Mouse (Mus musculus) heart, embryonic 12.5 days (tissue): ENCODE data around the gene Vsig8. TPM values are rescaled to one million over a fixed set of nuclear protein-coding genes. Genes with fewer than 3 reads are reported as not detected.

Source experiments
- ATAC-seq: fragments of 200-750 bp; cut with Nextera tagmentation; 2 replicates; pipeline ENCODE4 v1.8.0; 2017; ENCODE audit warnings: moderate TSS enrichment, moderate library complexity; ENCODE audit not compliant: insufficient number of reproducible peaks, low FRiP score
- H3K27ac ChIP-seq: fragments of 300-500 bp; sonication (generic); 2 replicates; pipeline ENCODE4 v1.5.1; 2016; ENCODE audit warnings: mild to moderate bottlenecking, moderate library complexity; ENCODE audit not compliant: poor library complexity, severe bottlenecking
- H3K27me3 ChIP-seq: fragments of 300-500 bp; sonication (generic); replicated peaks from 2 replicates; pipeline ENCODE4 v1.6.1; 2016; ENCODE audit warnings: mild to moderate bottlenecking, moderate library complexity
- H3K36me3 ChIP-seq: fragments of 300-500 bp; sonication (generic); 2 replicates; pipeline ENCODE4 v1.6.1; 2016; ENCODE audit warnings: mild to moderate bottlenecking, moderate library complexity
- H3K4me1 ChIP-seq: fragments of 300-500 bp; sonication (generic); replicated peaks from 2 replicates; pipeline ENCODE4 v1.6.1; 2016; ENCODE audit warnings: mild to moderate bottlenecking
- H3K4me2 ChIP-seq: fragments of 300-500 bp; sonication (generic); 2 replicates; pipeline ENCODE4 v1.6.1; 2016; ENCODE audit warnings: mild to moderate bottlenecking, moderate library complexity
- H3K4me3 ChIP-seq: fragments of 300-500 bp; sonication (generic); 2 replicates; pipeline ENCODE4 v1.5.1; 2016; ENCODE audit warnings: mild to moderate bottlenecking
- H3K9ac ChIP-seq: fragments of 300-500 bp; sonication (generic); 2 replicates; pipeline ENCODE4 v1.6.1; 2016; ENCODE audit warnings: mild to moderate bottlenecking, moderate library complexity
- H3K9me3 ChIP-seq: fragments of 300-500 bp; sonication (generic); replicated peaks from 2 replicates; pipeline ENCODE4 v1.6.1; 2016; ENCODE audit warnings: mild to moderate bottlenecking, moderate library complexity
- WGBS: fragments of 180-500 bp; shearing (Covaris S2); methylation state at CpG from one replicate; pipeline ENCODE4 v1.1.7; 2016; 5-methylcytosine and 5-hydroxymethylcytosine counted together
- polyA plus RNA-seq: library from polyadenylated mRNA; unstranded; fragments of >200 nt; fragmentation: Nextera tagmentation; extraction: Ambion mirVana; gene quantifications from 2 replicates; pipeline ENCODE4 v1.2.1, GENCODE M21; 2016

Gene Vsig8
- polyA plus RNA-seq = 0.24 and 0.33 TPM in 2 replicates

DNA sequence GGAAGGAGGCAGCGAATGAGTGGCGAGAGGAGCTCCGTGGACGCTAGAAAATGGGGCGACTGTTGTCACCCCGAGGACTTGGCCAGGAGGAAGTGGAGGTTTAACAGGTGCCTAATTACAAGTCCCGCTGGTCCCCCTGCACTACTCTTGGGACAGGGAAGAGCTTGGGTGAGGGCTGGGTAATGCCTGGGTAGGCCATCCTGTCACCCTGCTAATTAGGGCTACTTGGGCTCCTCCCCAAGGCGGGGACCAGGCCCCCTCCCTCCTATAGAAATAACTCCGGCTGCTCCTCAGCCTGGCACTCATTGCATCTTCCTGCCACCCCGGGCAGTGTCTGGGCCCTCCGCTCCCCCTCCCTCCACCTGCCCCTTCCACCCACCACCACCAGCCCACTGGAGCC, at the start of gene Vsig8:
TSS of gene Vsig8 (plus strand) at position 301 of the 400 bp plus-strand sequence.
- peaks cover 21% of the 10 kb centered on the region for H3K4me1 ChIP-seq
- no peaks in the 10 kb centered on the region for H3K9me3 ChIP-seq
- H3K4me2 ChIP-seq = no peak within 1 kb of the TSS
- WGBS = 68% methylated on average over 11 of the region's 11 CpGs
- no peak for ATAC-seq
- no peak within 1 kb of the TSS for H3K4me3 ChIP-seq
- H3K27me3 ChIP-seq = peaks cover 46% of the 10 kb centered on the region
- H3K9ac ChIP-seq = no peak within 1 kb of the TSS
- H3K27ac ChIP-seq = no peak within 1 kb of the TSS
- no peaks in the 10 kb centered on the region for H3K36me3 ChIP-seq

DNA sequence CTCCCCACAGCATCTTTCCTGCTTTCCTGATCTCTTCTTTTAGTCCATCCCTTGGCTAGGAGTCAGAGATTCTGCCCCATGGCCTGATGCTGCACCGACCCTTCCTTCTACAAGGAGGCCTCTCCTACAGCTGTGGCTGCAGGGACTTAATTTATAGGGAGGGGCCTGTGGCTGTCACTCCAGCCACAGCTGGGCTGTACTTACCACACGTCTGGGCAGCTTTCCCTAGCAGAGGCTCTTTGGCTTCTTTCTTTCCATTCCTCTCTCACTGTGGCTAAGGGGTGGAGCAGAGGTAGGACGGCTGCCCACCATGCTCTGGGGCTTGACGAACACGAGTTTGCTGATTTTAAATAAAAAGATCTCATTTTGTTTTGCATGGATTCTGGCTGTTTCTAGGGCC, 48.7 kb upstream of the Vsig8 start:
- Histone ChIP-seq H3K4me1 (peaks cover 87% of the 10 kb centered on the region), H3K36me3 (peaks cover 45% of the 10 kb centered on the region), H3K27me3 (no peaks in the 10 kb centered on the region), H3K9me3 (no peaks in the 10 kb centered on the region), H3K4me3 (no peak overlapping the region), H3K27ac (peak overlapping the region; percentile 67), H3K4me2 (no peak overlapping the region), H3K9ac (no peak overlapping the region)
- no peak for ATAC-seq
- WGBS = 52% methylated on average over 5 of the region's 5 CpGs

- no peaks in the 10 kb centered on the region for H3K9me3 ChIP-seq
- H3K27ac ChIP-seq = peak overlapping the region; percentile 67
- H3K9ac ChIP-seq = no peak overlapping the region
- peaks cover 45% of the 10 kb centered on the region for H3K36me3 ChIP-seq
- H3K4me3 ChIP-seq = no peak overlapping the region
- no peak overlapping the region for H3K4me2 ChIP-seq
- WGBS = 69% methylated on average over 3 of the region's 3 CpGs
- no peak; the same call in 1 of the 2 replicates for ATAC-seq
- H3K27me3 ChIP-seq = no peaks in the 10 kb centered on the region
- H3K4me1 ChIP-seq = peaks cover 86% of the 10 kb centered on the region
These were observed 48.0 kb upstream of the Vsig8 start for GRCm38 (mm10) chr1:172507701-172508100.

DNA sequence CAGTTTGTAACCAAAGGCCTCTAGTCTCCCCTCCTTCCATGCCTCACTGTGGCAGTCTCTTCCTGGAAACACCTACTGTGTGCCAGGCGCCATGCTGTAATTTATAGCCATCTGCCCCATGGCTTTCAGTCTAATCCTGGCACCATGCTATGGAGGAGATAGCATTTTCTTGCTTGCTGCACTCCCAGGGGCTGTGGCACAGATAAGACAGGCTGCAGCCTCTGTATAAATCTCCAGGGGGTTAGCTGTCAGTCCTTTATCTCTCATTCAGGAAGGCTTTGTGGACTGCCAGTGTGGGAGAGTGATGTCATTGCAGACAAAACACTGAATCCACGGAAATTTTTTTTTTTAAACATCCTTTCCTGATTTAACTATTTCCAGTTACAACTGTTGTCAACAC, 47.6 kb upstream of the Vsig8 start:
- ATAC-seq = peak; percentile 72
- Histone ChIP-seq H3K4me1 (peaks cover 86% of the 10 kb centered on the region), H3K4me2 (no peak overlapping the region), H3K27me3 (no peaks in the 10 kb centered on the region), H3K4me3 (no peak overlapping the region), H3K27ac (peak overlapping the region; percentile 67), H3K9me3 (no peaks in the 10 kb centered on the region), H3K36me3 (peaks cover 45% of the 10 kb centered on the region), H3K9ac (no peak overlapping the region)
- WGBS = 17% methylated on average over 2 of the region's 2 CpGs

DNA sequence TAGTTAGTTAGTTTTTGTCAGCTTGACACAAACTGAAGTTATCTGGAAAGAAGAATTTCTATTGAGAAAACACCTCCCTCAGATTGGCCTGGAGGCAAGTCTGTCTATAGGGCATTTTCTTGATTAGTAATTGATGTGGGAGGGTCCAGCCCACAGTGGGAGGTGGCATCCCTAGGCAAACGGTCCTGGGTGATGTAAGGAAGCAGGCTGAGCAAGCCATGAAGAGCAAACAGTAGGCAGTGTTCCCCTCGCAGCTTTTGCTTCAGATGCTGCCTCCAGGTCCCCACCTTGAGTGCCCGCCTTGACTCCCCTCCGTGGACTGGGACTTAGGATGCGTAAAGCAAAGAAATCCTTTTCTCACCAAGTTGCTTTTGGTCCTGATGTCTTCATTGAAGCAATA, 46.5 kb upstream of the Vsig8 start:
- no peak overlapping the region for H3K4me2 ChIP-seq
- peak overlapping the region; percentile 42; the same call in 1 of the 2 replicates for H3K27ac ChIP-seq
- WGBS = 72% methylated on average over 5 of the region's 5 CpGs
- H3K9ac ChIP-seq = no peak overlapping the region; the same call in 1 of the 2 replicates
- H3K36me3 ChIP-seq = peaks cover 45% of the 10 kb centered on the region
- no peak for ATAC-seq
- H3K9me3 ChIP-seq = no peaks in the 10 kb centered on the region
- H3K4me3 ChIP-seq = no peak overlapping the region
- no peaks in the 10 kb centered on the region for H3K27me3 ChIP-seq
- peaks cover 86% of the 10 kb centered on the region for H3K4me1 ChIP-seq

- Histone ChIP-seq H3K9me3 (no peaks in the 10 kb centered on the region), H3K36me3 (peaks cover 42% of the 10 kb centered on the region), H3K27ac (peak overlapping the region; percentile 56; the same call in 1 of the 2 replicates), H3K9ac (no peak overlapping the region), H3K4me3 (no peak overlapping the region), H3K4me2 (no peak overlapping the region), H3K4me1 (peaks cover 84% of the 10 kb centered on the region), H3K27me3 (no peaks in the 10 kb centered on the region)
- WGBS = 46% methylated on average over 8 of the region's 8 CpGs
- no peak for ATAC-seq
These were observed 45.8 kb upstream of the Vsig8 start for GRCm38 (mm10) chr1:172509983-172510382.

GRCm38 (mm10) chr1:172510421-172510972, 45.2 kb upstream of the Vsig8 start:
- peaks cover 37% of the 10 kb centered on the region for H3K36me3 ChIP-seq
- H3K4me1 ChIP-seq = peaks cover 82% of the 10 kb centered on the region
- no peak overlapping the region for H3K4me2 ChIP-seq
- peak overlapping the region; percentile 56; the same call in 1 of the 2 replicates for H3K27ac ChIP-seq
- 26% methylated on average over 13 of the region's 13 CpGs for WGBS
- no peaks in the 10 kb centered on the region for H3K9me3 ChIP-seq
- ATAC-seq = no peak
- H3K27me3 ChIP-seq = no peaks in the 10 kb centered on the region
- H3K9ac ChIP-seq = no peak overlapping the region
- no peak overlapping the region for H3K4me3 ChIP-seq

DNA sequence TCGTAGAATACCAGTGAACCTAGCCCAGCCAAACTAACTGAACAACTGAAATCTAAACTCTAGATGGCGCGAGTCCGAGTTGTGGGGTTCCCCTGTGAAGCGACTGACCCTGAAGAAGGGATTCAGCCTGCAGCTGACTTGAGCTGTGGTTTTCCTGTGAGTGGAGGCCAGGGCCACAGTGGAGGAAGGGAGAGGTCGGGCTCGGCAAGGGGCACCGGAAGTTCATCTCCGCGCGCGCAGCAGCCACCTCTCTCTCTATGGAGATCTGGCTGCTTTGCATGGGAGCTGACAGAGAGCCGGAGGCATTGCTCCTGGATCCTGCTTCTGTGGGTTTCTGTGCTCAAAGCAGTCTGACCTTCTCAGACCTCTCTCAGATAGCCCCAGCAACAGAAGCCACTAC, 42.8 kb upstream of the Vsig8 start:
- no peak for ATAC-seq
- Histone ChIP-seq H3K27me3 (no peaks in the 10 kb centered on the region), H3K4me1 (peaks cover 63% of the 10 kb centered on the region), H3K4me2 (peak overlapping the region; percentile 52), H3K4me3 (0 out of 2 replicates have a peak overlapping the region, but pooled peaks have one; percentile 10), H3K36me3 (peaks cover 12% of the 10 kb centered on the region; the same call in 1 of the 2 replicates), H3K9me3 (peaks cover 4% of the 10 kb centered on the region), H3K27ac (peak overlapping the region; percentile 77), H3K9ac (peak overlapping the region; percentile 26)
- WGBS = 20% methylated on average over 13 of the region's 13 CpGs

- peaks cover 5% of the 10 kb centered on the region for H3K9me3 ChIP-seq
- 31% methylated on average over 17 of the region's 17 CpGs for WGBS
- peak overlapping the region; percentile 52 for H3K4me2 ChIP-seq
- peak overlapping the region; percentile 77 for H3K27ac ChIP-seq
- ATAC-seq = peak; percentile 72
- peaks cover 5% of the 10 kb centered on the region; the same call in 1 of the 2 replicates for H3K36me3 ChIP-seq
- H3K9ac ChIP-seq = no peak overlapping the region
- H3K27me3 ChIP-seq = no peaks in the 10 kb centered on the region
- no peak overlapping the region for H3K4me3 ChIP-seq
- H3K4me1 ChIP-seq = peaks cover 56% of the 10 kb centered on the region
These were observed 42.1 kb upstream of the Vsig8 start for GRCm38 (mm10) chr1:172513525-172514212.

DNA sequence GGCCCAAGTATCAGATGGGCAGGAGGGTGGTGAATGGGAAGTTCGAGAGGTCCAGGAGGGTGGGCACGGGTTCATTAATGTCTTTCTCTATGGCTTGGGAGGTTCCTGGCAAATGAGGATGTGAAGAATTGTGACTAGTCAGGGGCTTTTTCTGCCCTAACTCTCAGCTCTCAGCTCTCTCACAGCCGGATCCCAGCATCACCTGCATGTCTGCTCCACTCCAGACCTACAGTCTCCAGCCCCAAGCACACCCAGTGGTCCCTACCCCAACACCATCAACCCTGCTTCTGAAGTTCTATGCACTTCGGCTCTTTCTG, 41.6 kb upstream of the Vsig8 start:
- no peak overlapping the region for H3K9ac ChIP-seq
- no peaks in the 10 kb centered on the region for H3K27me3 ChIP-seq
- peaks cover 5% of the 10 kb centered on the region for H3K9me3 ChIP-seq
- WGBS = 45% methylated on average over 4 of the region's 4 CpGs
- ATAC-seq = peak; percentile 4; the same call in 1 of the 2 replicates
- H3K4me2 ChIP-seq = peak overlapping the region; percentile 52; the same call in 1 of the 2 replicates
- H3K27ac ChIP-seq = peak overlapping the region; percentile 77
- peaks cover 52% of the 10 kb centered on the region for H3K4me1 ChIP-seq
- H3K4me3 ChIP-seq = no peak overlapping the region
- peaks cover 2% of the 10 kb centered on the region; the same call in 1 of the 2 replicates for H3K36me3 ChIP-seq

DNA sequence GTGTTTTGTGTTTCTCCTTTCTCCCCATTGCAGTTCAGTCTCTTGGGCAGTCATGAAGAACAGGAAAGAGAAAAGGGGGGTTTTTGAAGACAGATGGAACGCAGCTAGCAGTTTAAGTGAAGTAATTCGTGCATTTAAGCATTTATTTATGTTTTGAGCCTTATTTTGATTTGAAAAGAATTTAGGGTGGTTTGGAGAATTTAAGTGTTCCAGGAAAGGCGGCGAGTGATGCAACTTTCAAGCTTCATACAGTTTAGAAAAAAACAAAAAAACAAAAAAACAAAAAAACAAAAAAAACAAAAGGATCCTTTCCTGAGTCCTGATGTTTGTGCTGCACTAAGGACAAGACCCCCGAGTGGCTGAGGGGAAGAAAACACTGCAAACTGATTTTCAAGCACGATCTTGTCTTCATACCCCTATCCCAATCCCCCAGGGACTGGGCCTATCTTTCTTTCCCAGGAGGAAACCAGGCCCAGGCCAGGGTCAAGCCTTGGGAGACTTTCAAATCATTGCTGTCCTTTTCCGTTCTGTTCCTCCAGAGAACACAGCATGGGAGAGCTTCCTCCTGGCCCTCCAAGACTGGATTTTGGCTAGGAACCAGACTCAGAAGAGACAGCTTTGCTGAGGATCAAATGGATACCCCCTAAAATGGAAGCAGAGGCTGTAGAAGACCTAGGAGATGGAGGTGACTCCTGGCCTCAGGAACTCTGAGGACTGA, 41.0 kb upstream of the Vsig8 start:
- Histone ChIP-seq H3K9me3 (peaks cover 5% of the 10 kb centered on the region), H3K27me3 (no peaks in the 10 kb centered on the region), H3K27ac (peak overlapping the region; percentile 77), H3K36me3 (no peaks in the 10 kb centered on the region), H3K4me2 (no peak overlapping the region), H3K4me3 (no peak overlapping the region), H3K9ac (no peak overlapping the region), H3K4me1 (peaks cover 56% of the 10 kb centered on the region)
- no peak for ATAC-seq
- 64% methylated on average over 7 of the region's 7 CpGs for WGBS
